Mouse (Mus musculus) gastrocnemius, postnatal 10 days (tissue): ENCODE results near the gene Sfr1. TPM values are rescaled to one million over a fixed set of nuclear protein-coding genes. Genes with fewer than 3 reads are reported as not detected.

Source experiments
- DNase-seq: peaks from one replicate; pipeline ENCODE4 v3.0.0; 2021; ENCODE audit warnings: mixed read lengths
- microRNA-seq, 2 experiments: library from miRNA; unstranded; fragments of <30 nt; microRNA quantifications; one replicate each; pipeline ENCODE4 v1.2.0; 2021
- total RNA-seq, 2 experiments: library from RNA; stranded (reverse); gene quantifications; 2 replicates each; pipeline ENCODE4 v1.2.3; 2021

Sfr1 gene
- total RNA-seq, 2 experiments from 2014 or later: 82.2 to 89.8 TPM

GRCm38 (mm10) chr19:47752456-47752855, 21.0 kb downstream of the Sfr1 start:
- no peak for DNase-seq

DNA sequence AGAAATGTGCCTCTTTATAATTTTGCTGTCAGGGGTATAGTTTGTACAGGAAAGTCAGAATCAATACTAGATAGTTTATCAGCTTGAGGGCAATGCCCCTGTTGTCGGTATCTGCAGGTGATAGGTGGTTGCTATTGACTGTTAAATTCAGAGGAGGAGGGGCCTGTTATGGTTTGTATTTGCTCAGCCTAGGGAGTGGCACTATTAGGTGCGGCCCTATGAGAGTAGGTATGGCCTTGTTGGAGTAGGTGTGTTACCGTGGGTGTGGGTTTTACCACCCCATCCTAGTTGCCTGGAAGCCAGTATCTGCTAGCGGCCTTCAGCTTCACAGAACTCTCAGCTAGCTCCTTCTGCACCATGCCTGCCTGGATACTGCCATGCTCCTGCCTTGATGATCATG, 22.4 kb downstream of the Sfr1 start:
- DNase-seq: no peak

DNA sequence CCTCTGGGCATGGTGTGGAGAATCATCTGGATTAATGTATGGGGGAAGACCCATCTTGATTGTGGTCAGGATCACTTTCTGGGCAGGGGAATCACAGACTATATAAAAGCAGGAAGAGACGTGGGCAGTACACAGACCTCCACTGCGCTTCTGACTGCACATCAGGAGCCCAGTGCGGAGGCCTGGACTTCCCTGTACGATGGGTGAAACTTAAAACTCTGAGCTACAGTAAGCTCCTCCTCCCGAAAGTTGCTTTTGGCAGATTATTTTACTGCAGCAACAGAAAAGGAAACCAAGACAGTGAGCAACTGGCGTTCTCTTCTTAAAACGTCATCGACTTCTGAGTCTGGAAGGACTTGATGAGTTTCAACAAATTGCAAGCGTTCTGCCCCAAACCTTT, 23.4 kb downstream of the Sfr1 start:
- DNase-seq: no peak

GRCm38 (mm10) chr19:47755625-47756024, 24.1 kb downstream of the Sfr1 start:
- no peak for DNase-seq

GRCm38 (mm10) chr19:47777847-47778246, 46.4 kb downstream of the Sfr1 start:
- no peak for DNase-seq

GRCm38 (mm10) chr19:47780145-47780544, 48.7 kb downstream of the Sfr1 start:
- no peak for DNase-seq

GRCm38 (mm10) chr19:47780972-47781371, 49.5 kb downstream of the Sfr1 start:
- no peak for DNase-seq

DNA sequence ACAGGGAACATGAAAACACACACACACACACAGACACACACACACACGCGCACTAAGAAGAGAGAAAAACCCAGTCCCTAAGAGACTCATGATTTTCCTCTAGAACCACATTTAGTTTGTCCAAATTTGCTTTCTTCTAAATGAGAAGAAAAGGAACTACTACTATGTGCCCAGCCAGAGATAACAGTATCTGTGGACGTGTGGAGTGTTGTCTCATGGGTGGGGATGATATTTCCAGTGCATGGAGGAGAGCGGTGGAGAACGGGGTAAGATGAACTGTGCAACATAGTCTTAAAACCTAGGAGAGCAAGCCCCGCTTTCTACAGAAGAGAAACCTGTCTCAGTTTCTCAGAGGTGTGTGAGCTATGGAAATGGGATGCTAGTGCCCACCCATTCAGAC, 52.4 kb downstream of the Sfr1 start:
- no peak for DNase-seq

Small RNAs within 50 kb of the gene (microRNA-seq; reads per million reads assigned to microRNA genes)
- gene Mir8090: 0.50 to 0.64 reads per million in 2 experiments

Other genes starting within 250 kb of the Sfr1 start
- 10 to 100 TPM; 10.5 to 15.2 TPM for gene Stn1, start 194.2 kb upstream of the Sfr1 start, total RNA-seq
- 10 to 100 TPM; 35.5 to 43.7 TPM for gene Slk, start 152.0 kb upstream of the Sfr1 start, total RNA-seq
- 1 to 10 TPM in 1 of 2 experiments, under 1 TPM in 1; 0.65 to 1.3 TPM for gene Col17a1, start 39.6 kb upstream of the Sfr1 start, total RNA-seq
- gene Gsto1, start 123.3 kb downstream of the Sfr1 start, total RNA-seq: 10 to 100 TPM; 28.1 to 30.1 TPM
- gene Gsto2, start 133.9 kb downstream of the Sfr1 start, total RNA-seq: 1 to 10 TPM; 1.2 to 1.4 TPM
- gene Cfap43, start 187.6 kb downstream of the Sfr1 start, total RNA-seq: not detected
- gene Itprip, start 187.6 kb downstream of the Sfr1 start, total RNA-seq: 1 to 10 TPM; 1.8 to 1.9 TPM
- not detected for gene Cfap58, start 206.0 kb downstream of the Sfr1 start, total RNA-seq